Mouse (Mus musculus) kidney, postnatal 0 days (tissue): ENCODE measurements at regions not wholly inside any gene's neighbourhood (a gene's known extent, or its start where the extent isn't known, plus 50 kb on each side); places are given as distances from the start of the nearest gene placed in this dataset.

Source experiments
- ATAC-seq: fragments of 200-750 bp; cut with Nextera tagmentation; replicated peaks from 2 replicates; pipeline ENCODE4 v1.8.0; 2017; ENCODE audit warnings: low read depth, moderate number of reproducible peaks, moderate TSS enrichment, moderate library complexity; ENCODE audit not compliant: low FRiP score
- DNase-seq: peaks from one replicate; pipeline ENCODE4 v3.0.0-alpha.2; 2016; ENCODE audit warnings: low spot score
- H3K27ac ChIP-seq: fragments of 300-500 bp; sonication (generic); 2 replicates; pipeline ENCODE4 v1.5.1; 2014; ENCODE audit warnings: mild to moderate bottlenecking
- H3K27me3 ChIP-seq: fragments of 300-500 bp; sonication (generic); 2 replicates; pipeline ENCODE4 v1.6.1; 2014; ENCODE audit warnings: low read length, mixed read lengths; ENCODE audit not compliant: insufficient read depth
- H3K36me3 ChIP-seq: fragments of 300-500 bp; sonication (generic); 2 replicates; pipeline ENCODE4 v1.6.1; 2014; ENCODE audit warnings: low read length, mixed read lengths; ENCODE audit not compliant: insufficient read depth
- H3K4me1 ChIP-seq: fragments of 300-500 bp; sonication (generic); replicated peaks from 2 replicates; pipeline ENCODE4 v1.6.1; 2014; ENCODE audit warnings: antibody characterized with exemption, low read length, mixed read lengths; ENCODE audit not compliant: insufficient read depth
- H3K4me2 ChIP-seq: fragments of 300-500 bp; sonication (generic); 2 replicates; pipeline ENCODE4 v1.6.1; 2014; ENCODE audit warnings: mild to moderate bottlenecking, low read length, moderate library complexity, mixed read lengths
- H3K4me3 ChIP-seq: fragments of 300-500 bp; sonication (generic); replicated peaks from 2 replicates; pipeline ENCODE4 v1.5.1; 2014; ENCODE audit warnings: low read depth, low read length
- H3K9ac ChIP-seq: fragments of 300-500 bp; sonication (generic); 2 replicates; pipeline ENCODE4 v1.6.1; 2014; ENCODE audit warnings: low read depth, low read length
- H3K9me3 ChIP-seq: fragments of 300-500 bp; sonication (generic); replicated peaks from 2 replicates; pipeline ENCODE4 v1.6.1; 2016; ENCODE audit warnings: low read length, inconsistent platforms, mixed read lengths
- CTCF ChIP-seq: IDR thresholded peaks from 2 replicates; pipeline ENCODE4 v1.5.1; 2016; ENCODE audit warnings: antibody characterized with exemption, low read depth, mild to moderate bottlenecking, moderate library complexity
- WGBS: fragments of 180-500 bp; shearing (Covaris S2); extraction: QIAGEN DNeasy Blood & Tissue Kit; methylation state at CpG from one replicate; pipeline ENCODE4 v1.1.7; 2014; 5-methylcytosine and 5-hydroxymethylcytosine counted together

GRCm38 (mm10) chr3:16923234-16923914, 917.1 kb upstream of the Gm5150 start:
- H3K27ac ChIP-seq = no peak overlapping the region
- no peak for TF ChIP-seq CTCF
- no peaks in the 10 kb centered on the region for H3K4me1 ChIP-seq
- no peaks in the 10 kb centered on the region for H3K36me3 ChIP-seq
- H3K4me3 ChIP-seq = no peak overlapping the region
- H3K9ac ChIP-seq = no peak overlapping the region
- no peaks in the 10 kb centered on the region for H3K27me3 ChIP-seq
- no peak overlapping the region for H3K4me2 ChIP-seq
- no peak for DNase-seq
- no peak for ATAC-seq
- no peaks in the 10 kb centered on the region for H3K9me3 ChIP-seq

GRCm38 (mm10) chr3:16921330-16921729, 915.1 kb upstream of the Gm5150 start:
- Histone ChIP-seq H3K27ac (no peak overlapping the region), H3K36me3 (no peaks in the 10 kb centered on the region), H3K4me2 (no peak overlapping the region), H3K9ac (no peak overlapping the region), H3K27me3 (no peaks in the 10 kb centered on the region), H3K4me3 (no peak overlapping the region), H3K4me1 (no peaks in the 10 kb centered on the region), H3K9me3 (no peaks in the 10 kb centered on the region)
- no peak for DNase-seq
- 77% methylated on average over 6 of the region's 6 CpGs for WGBS
- ATAC-seq = no peak
- TF ChIP-seq CTCF = no peak

- H3K27ac ChIP-seq = no peak overlapping the region
- TF ChIP-seq CTCF = no peak
- DNase-seq (no peak), ATAC-seq (no peak)
- H3K36me3 ChIP-seq = no peaks in the 10 kb centered on the region
- no peak overlapping the region for H3K4me3 ChIP-seq
- H3K9ac ChIP-seq = no peak overlapping the region
- no peak overlapping the region for H3K4me2 ChIP-seq
- H3K27me3 ChIP-seq = no peaks in the 10 kb centered on the region
- 84% methylated on average over 2 of the region's 2 CpGs for WGBS
- no peaks in the 10 kb centered on the region for H3K4me1 ChIP-seq
- H3K9me3 ChIP-seq = no peaks in the 10 kb centered on the region
Measured at GRCm38 (mm10) chr3:16918374-16918773, 912.1 kb upstream of the Gm5150 start.

GRCm38 (mm10) chr3:16916072-16916403, 909.8 kb upstream of the Gm5150 start:
- Histone ChIP-seq H3K9ac (no peak overlapping the region), H3K9me3 (no peaks in the 10 kb centered on the region)
- ATAC-seq = no peak

GRCm38 (mm10) chr3:16915389-16916071, 909.3 kb upstream of the Gm5150 start:
- Histone ChIP-seq H3K9ac (no peak overlapping the region), H3K9me3 (no peaks in the 10 kb centered on the region), H3K4me2 (no peak overlapping the region), H3K27me3 (no peaks in the 10 kb centered on the region), H3K4me1 (no peaks in the 10 kb centered on the region), H3K36me3 (no peaks in the 10 kb centered on the region), H3K27ac (no peak overlapping the region), H3K4me3 (no peak overlapping the region)
- DNase-seq (no peak), ATAC-seq (no peak)
- WGBS = 63% methylated on average over 2 of the region's 2 CpGs
- no peak for TF ChIP-seq CTCF

More at GRCm38 (mm10) chr3:16916072-16916403, 909.8 kb upstream of the Gm5150 start:
- TF ChIP-seq CTCF = no peak
- Histone ChIP-seq H3K36me3 (no peaks in the 10 kb centered on the region), H3K4me3 (no peak overlapping the region), H3K4me1 (no peaks in the 10 kb centered on the region), H3K27me3 (no peaks in the 10 kb centered on the region), H3K4me2 (no peak overlapping the region), H3K27ac (no peak overlapping the region)
- WGBS = 37% methylated on average over 2 of the region's 2 CpGs
- DNase-seq = no peak

- no peaks in the 10 kb centered on the region for H3K9me3 ChIP-seq
- no peaks in the 10 kb centered on the region for H3K36me3 ChIP-seq
- no peaks in the 10 kb centered on the region for H3K4me1 ChIP-seq
- TF ChIP-seq CTCF = no peak
- no peak overlapping the region for H3K27ac ChIP-seq
- no peak overlapping the region for H3K4me3 ChIP-seq
- 83% methylated on average over 1 of the region's 1 CpGs for WGBS
- H3K4me2 ChIP-seq = no peak overlapping the region
- DNase-seq (no peak), ATAC-seq (no peak)
- H3K9ac ChIP-seq = no peak overlapping the region
- no peaks in the 10 kb centered on the region for H3K27me3 ChIP-seq
Measured at GRCm38 (mm10) chr3:16888132-16888531, 881.9 kb upstream of the Gm5150 start.
